Mouse (Mus musculus): ENCODE measurements around the gene Sf3b6.

DNA sequence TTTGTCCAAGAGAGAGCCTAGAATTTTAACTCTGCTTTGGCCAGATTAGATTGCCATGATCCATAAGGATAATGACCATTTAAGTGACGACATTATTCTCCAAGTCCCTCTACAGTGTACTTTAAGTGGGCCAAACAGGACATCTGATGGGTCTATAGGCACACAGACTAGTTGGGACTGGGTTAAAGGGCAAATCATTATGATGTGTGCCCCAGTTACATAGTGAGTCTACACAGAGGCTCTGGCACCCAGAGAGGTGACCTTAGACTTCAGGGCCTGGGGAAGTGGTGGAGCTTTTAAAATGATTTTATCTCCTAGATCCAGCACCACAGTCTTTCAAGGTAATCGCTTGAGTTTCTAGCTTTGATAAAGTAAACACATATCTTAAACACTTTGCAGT is 37.1 kb upstream of the Sf3b6 start:
- TF ChIP-seq CTCF (IDR thresholded peaks at IDR 0.05; ENCODE audit: borderline replicate concordance, control insufficient read depth, extremely low read depth, insufficient read depth, low read length, poor library complexity) (no peak), POLR2A (IDR thresholded peaks at IDR 0.05; ENCODE audit: control insufficient read depth, extremely low read depth, insufficient read depth, low read length, poor library complexity) (no peak)
